Comparison of ENCODE assay signal across 7 mouse cellular contexts in genomic region chr7:105480561-105481504, GRCm38 (mm10). TPM values are rescaled to one million over a fixed set of nuclear protein-coding genes. Genes with fewer than 3 reads are reported as not detected.
DNase-seq lines count a peak whose midpoint lies in the region; ATAC-seq and TF ChIP-seq lines count a peak whose summit lies in the region.

No protein-coding gene starts in this region.

- no peak for TF ChIP-seq POLR2A in olfactory bulb, adult 2 months (IDR thresholded peaks at IDR 0.05; ENCODE audit: insufficient read depth, low read depth, low read length)

- DNase-seq in adrenal gland, adult 18-20 months (ENCODE audit: low spot score in 2 of 2) = peak; percentile 54 to 64
- DNase-seq in cerebellum, adult 8-10 months = peak; percentile 28
- peak; percentile 73 for DNase-seq in gastrocnemius, postnatal 25 days
- peak; percentile 66 for DNase-seq in hindbrain, postnatal 0 days (ENCODE audit: low spot score)
- DNase-seq in frontal cortex, postnatal 25 days (ENCODE audit: low spot score in 2 of 2) = no peak

- ATAC-seq in hindbrain, postnatal 0 days = peak; percentile 16
- no peak for ATAC-seq in liver, embryonic 15.5 days (ENCODE audit: insufficient read depth)

- peak overlapping the region; percentile 75 for H3K9ac ChIP-seq in hindbrain, postnatal 0 days (replicated peaks; ENCODE audit: low read length)
- no peak overlapping the region for H3K9ac ChIP-seq in liver, embryonic 15.5 days

- H3K9me3 ChIP-seq in hindbrain, postnatal 0 days (ENCODE audit: low read length) = no peaks in the 10 kb centered on the region
- no peaks in the 10 kb centered on the region for H3K9me3 ChIP-seq in liver, embryonic 15.5 days (replicated peaks)

- H3K27ac ChIP-seq in hindbrain, postnatal 0 days = peak overlapping the region; percentile 92
- no peak overlapping the region for H3K27ac ChIP-seq in liver, embryonic 15.5 days (replicated peaks)
- peak overlapping the region; percentile 73 for H3K27ac ChIP-seq in olfactory bulb, adult 2 months (ENCODE audit: insufficient read depth, low read depth, low read length)

- WGBS in hindbrain, postnatal 0 days = 46% methylated on average over 23 of the region's 23 CpGs
- 68% methylated on average over 23 of the region's 23 CpGs for WGBS in liver, embryonic 15.5 days (ENCODE audit: insufficient replicate concordance)
- 50% methylated on average over 23 of the region's 23 CpGs for WGBS in olfactory bulb, adult 2 months

- no peak for TF ChIP-seq CTCF in hindbrain, postnatal 0 days (IDR thresholded peaks at IDR 0.05; ENCODE audit: low read depth)
- no peak for TF ChIP-seq CTCF in olfactory bulb, adult 2 months (IDR thresholded peaks at IDR 0.05; ENCODE audit: insufficient read depth, low read depth, low read length)

- no peaks in the 10 kb centered on the region for H3K27me3 ChIP-seq in hindbrain, postnatal 0 days (ENCODE audit: insufficient read depth, low read length)
- peaks cover 20% of the 10 kb centered on the region for H3K27me3 ChIP-seq in liver, embryonic 15.5 days

- H3K36me3 ChIP-seq in hindbrain, postnatal 0 days (ENCODE audit: insufficient read depth, low read length) = no peaks in the 10 kb centered on the region
- no peaks in the 10 kb centered on the region for H3K36me3 ChIP-seq in liver, embryonic 15.5 days (replicated peaks)

- peaks cover 13% of the 10 kb centered on the region; the same call in 1 of the 2 replicates for H3K4me1 ChIP-seq in hindbrain, postnatal 0 days (ENCODE audit: insufficient read depth, low read length)
- H3K4me1 ChIP-seq in liver, embryonic 15.5 days (replicated peaks) = peaks cover 9% of the 10 kb centered on the region; the same call in 1 of the 2 replicates
- H3K4me1 ChIP-seq in olfactory bulb, adult 2 months (ENCODE audit: control insufficient read depth, insufficient read depth, low read length) = peaks cover 27% of the 10 kb centered on the region

- H3K4me3 ChIP-seq in hindbrain, postnatal 0 days (ENCODE audit: low read length) = peak overlapping the region; percentile 48
- no peak overlapping the region for H3K4me3 ChIP-seq in liver, embryonic 15.5 days (replicated peaks)
- peak overlapping the region; percentile 61 for H3K4me3 ChIP-seq in olfactory bulb, adult 2 months (ENCODE audit: insufficient read depth, low read depth, low read length)

- peak overlapping the region; percentile 69 for H3K4me2 ChIP-seq in hindbrain, postnatal 0 days (ENCODE audit: low read depth, low read length)
- peak overlapping the region; percentile 60; the same call in 1 of the 2 replicates for H3K4me2 ChIP-seq in liver, embryonic 15.5 days

RNA-seq across cellular contexts. Expression of gene Cavin3, which starts 1.3 kb away (rescaled TPM):
- 10 to 100 TPM; 53.5 to 63.7 TPM for total RNA-seq in adrenal gland, adult 18-20 months (2021)
- 10 to 100 TPM; 14.3 to 19.6 TPM for total RNA-seq in gastrocnemius, postnatal 25 days (2021)
- 32.8 and 49.5 TPM in 2 replicates for total RNA-seq in hindbrain, postnatal 0 days (2014; rRNA removed)
- 47.3 and 52.7 TPM in 2 replicates for polyA plus RNA-seq in hindbrain, postnatal 0 days (2015; fragmentation: Nextera tagmentation; extraction: Ambion mirVana)
- 5.5 and 5.7 TPM in 2 replicates for polyA plus RNA-seq in liver, embryonic 15.5 days (2015; fragmentation: Nextera tagmentation; extraction: Ambion mirVana)
- polyA plus RNA-seq in olfactory bulb, adult 2 months (2012; ENCODE audit: insufficient read depth, insufficient read length, low replicate concordance, missing spikeins) = not detected in 2 replicates

RNA-seq across cellular contexts. Expression of gene Cckbr, which starts 55.3 kb away (rescaled TPM):
- not detected for total RNA-seq in adrenal gland, adult 18-20 months (2021)
- total RNA-seq in gastrocnemius, postnatal 25 days (2021) = not detected
- 10.7 and 14.2 TPM in 2 replicates for total RNA-seq in hindbrain, postnatal 0 days (2014; rRNA removed)
- 5.3 TPM in 2 replicates for polyA plus RNA-seq in hindbrain, postnatal 0 days (2015; fragmentation: Nextera tagmentation; extraction: Ambion mirVana)
- not detected in 2 replicates for polyA plus RNA-seq in liver, embryonic 15.5 days (2015; fragmentation: Nextera tagmentation; extraction: Ambion mirVana)
- not detected in 2 replicates for polyA plus RNA-seq in olfactory bulb, adult 2 months (2012; ENCODE audit: insufficient read depth, insufficient read length, low replicate concordance, missing spikeins)

Comparison
In these comparisons a context has a peak if more than half of its experiments do, and no peak if none do; other contexts are left out.
1. DNase-seq: peak in adrenal gland, adult 18-20 months (2 of 2), cerebellum, adult 8-10 months (single experiment), gastrocnemius, postnatal 25 days (single experiment) and hindbrain, postnatal 0 days (single experiment); none in frontal cortex, postnatal 25 days (0 of 2).
2. RNA of gene Cckbr, which starts 55.3 kb away (total RNA-seq): 10.7 to 14.2 TPM in hindbrain, postnatal 0 days; not detected in adrenal gland, adult 18-20 months and not detected in gastrocnemius, postnatal 25 days; every median in the first group is over 10 times any median in the second.